Mouse (Mus musculus): Measurements from ENCODE around the gene Nrl.

DNA sequence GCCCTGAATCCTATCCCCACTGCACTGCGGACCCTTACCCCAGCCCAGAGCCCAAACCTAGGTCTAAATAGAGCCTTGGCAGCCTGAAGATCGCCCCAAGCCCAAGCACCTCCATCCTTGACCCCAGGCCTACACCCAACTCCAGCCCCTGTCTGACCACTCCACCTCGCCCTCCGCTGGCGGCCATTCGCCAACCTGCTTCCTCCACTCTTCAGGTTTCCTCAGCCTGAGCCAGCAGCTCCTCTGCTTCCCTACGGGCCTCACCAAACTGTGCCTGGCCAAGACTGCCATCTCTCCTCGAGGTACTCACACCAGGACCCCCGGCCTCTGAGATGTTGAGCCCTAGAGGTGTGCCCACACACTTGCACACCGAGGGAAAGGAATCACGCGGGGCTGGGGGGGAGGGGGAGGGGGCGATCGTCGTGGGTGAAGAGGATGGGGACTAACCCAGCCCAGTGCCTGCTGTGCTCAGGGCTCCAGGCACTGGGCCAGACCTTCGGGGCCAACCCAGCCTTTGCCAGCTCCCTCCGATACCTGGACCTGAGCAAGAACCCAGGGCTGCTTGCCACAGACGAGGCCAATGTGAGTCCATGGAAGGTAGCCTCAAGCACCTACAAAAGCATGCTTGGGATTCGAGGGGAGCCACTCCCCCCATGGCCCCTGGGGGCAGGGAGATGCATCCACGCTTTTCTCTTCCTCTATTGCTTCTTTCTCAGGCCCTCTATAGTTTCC lies 29.1 kb downstream of the Nrl start:
- TF ChIP-seq CTCF (conservative IDR thresholded peaks at IDR 0.05; ENCODE audit: low read length): no peak
- no peak for TF ChIP-seq NANOG (IDR thresholded peaks at IDR 0.05; ENCODE audit: borderline replicate concordance, low read length)
- no peak for TF ChIP-seq POU5F1 (IDR thresholded peaks at IDR 0.05; ENCODE audit: borderline replicate concordance, low read length)

Data from E14TG2a.4 (cell line).